Mouse (Mus musculus) erythroblast, embryonic 14.5 days (primary cell): Measurements from ENCODE around the gene Ifngr2. TPM values are rescaled to one million over a fixed set of nuclear protein-coding genes. Genes with fewer than 3 reads are reported as not detected.

Experiments
- H3K27me3 ChIP-seq: 2 replicates; pipeline ENCODE4 v1.6.1; 2012; ENCODE audit warnings: inconsistent platforms; ENCODE audit not compliant: control insufficient read depth
- H3K36me3 ChIP-seq: 2 replicates; pipeline ENCODE4 v1.6.1; 2012; ENCODE audit warnings: mild to moderate bottlenecking, inconsistent platforms; ENCODE audit not compliant: control insufficient read depth
- H3K4me1 ChIP-seq: 2 replicates; pipeline ENCODE4 v1.6.1; 2012; ENCODE audit warnings: inconsistent platforms; ENCODE audit not compliant: control insufficient read depth
- H3K4me3 ChIP-seq: replicated peaks from 2 replicates; pipeline ENCODE3; 2012; ENCODE audit warnings: moderate library complexity, mild to moderate bottlenecking, inconsistent platforms
- H3K9me3 ChIP-seq: 2 replicates; pipeline ENCODE4 v1.6.1; 2012; ENCODE audit warnings: low read length, inconsistent platforms, mixed read lengths; ENCODE audit not compliant: control insufficient read depth
- GATA1 ChIP-seq: IDR thresholded peaks from 2 replicates; pipeline ENCODE4 v1.6.1; 2012; ENCODE audit warnings: low read length, inconsistent platforms, mixed read lengths
- TAL1 ChIP-seq: IDR thresholded peaks from 3 replicates; pipeline ENCODE4 v1.6.1; 2012; ENCODE audit warnings: low read length, inconsistent platforms, mixed read lengths
- polyA plus RNA-seq: library from polyadenylated mRNA; stranded (reverse); fragments of >175 nt; gene quantifications from 2 replicates; pipeline ENCODE4 v1.2.3, GENCODE M21; 2012

The Ifngr2 gene
- 0.28 and 0.29 TPM in 2 replicates for polyA plus RNA-seq

- Histone ChIP-seq H3K27me3 (peaks cover 8% of the 10 kb centered on the region; the same call in 1 of the 2 replicates), H3K4me1 (peaks cover 83% of the 10 kb centered on the region), H3K36me3 (no peaks in the 10 kb centered on the region), H3K9me3 (no peaks in the 10 kb centered on the region), H3K4me3 (peak within 1 kb of the TSS; percentile 83)
- TF ChIP-seq GATA1 (no peak), TAL1 (no peak)
Observed at GRCm38 (mm10) chr16:91546836-91547741, at the start of gene Ifngr2. Gene Ifngr2, plus strand, starts transcription at chr16:91547072.

- TF ChIP-seq GATA1 (no peak), TAL1 (no peak)
- no peak overlapping the region for H3K4me3 ChIP-seq
- H3K9me3 ChIP-seq: no peaks in the 10 kb centered on the region
- H3K36me3 ChIP-seq: peaks cover 96% of the 10 kb centered on the region
- no peaks in the 10 kb centered on the region for H3K27me3 ChIP-seq
- peaks cover 14% of the 10 kb centered on the region for H3K4me1 ChIP-seq
Observed at GRCm38 (mm10) chr16:91498041-91498440, 48.8 kb upstream of the Ifngr2 start.

GRCm38 (mm10) chr16:91504701-91505100, 42.2 kb upstream of the Ifngr2 start:
- Histone ChIP-seq H3K4me3 (no peak overlapping the region), H3K36me3 (peaks cover 84% of the 10 kb centered on the region), H3K4me1 (peaks cover 23% of the 10 kb centered on the region), H3K9me3 (peaks cover 3% of the 10 kb centered on the region; the same call in 1 of the 2 replicates), H3K27me3 (no peaks in the 10 kb centered on the region)
- no peak for TF ChIP-seq GATA1
- TF ChIP-seq TAL1: no peak

GRCm38 (mm10) chr16:91505116-91505601, 41.7 kb upstream of the Ifngr2 start:
- Histone ChIP-seq H3K4me3 (no peak overlapping the region), H3K36me3 (peaks cover 84% of the 10 kb centered on the region), H3K27me3 (no peaks in the 10 kb centered on the region), H3K4me1 (peaks cover 23% of the 10 kb centered on the region), H3K9me3 (peaks cover 3% of the 10 kb centered on the region; the same call in 1 of the 2 replicates)
- TF ChIP-seq TAL1: no peak
- TF ChIP-seq GATA1: no peak

- Histone ChIP-seq H3K36me3 (peaks cover 75% of the 10 kb centered on the region), H3K9me3 (peaks cover 3% of the 10 kb centered on the region; the same call in 1 of the 2 replicates), H3K27me3 (no peaks in the 10 kb centered on the region), H3K4me1 (peaks cover 20% of the 10 kb centered on the region), H3K4me3 (no peak overlapping the region)
- TF ChIP-seq GATA1 (no peak), TAL1 (no peak)
Observed at GRCm38 (mm10) chr16:91506396-91506795, 40.5 kb upstream of the Ifngr2 start.

- Histone ChIP-seq H3K9me3 (no peaks in the 10 kb centered on the region), H3K4me3 (no peak overlapping the region), H3K27me3 (no peaks in the 10 kb centered on the region), H3K4me1 (peaks cover 28% of the 10 kb centered on the region), H3K36me3 (peaks cover 20% of the 10 kb centered on the region)
- no peak for TF ChIP-seq TAL1
- TF ChIP-seq GATA1: no peak
Observed at GRCm38 (mm10) chr16:91512161-91512787, 34.6 kb upstream of the Ifngr2 start.

GRCm38 (mm10) chr16:91513099-91513498, 33.8 kb upstream of the Ifngr2 start:
- TF ChIP-seq TAL1 (no peak), GATA1 (no peak)
- Histone ChIP-seq H3K27me3 (no peaks in the 10 kb centered on the region), H3K4me3 (no peak overlapping the region), H3K36me3 (peaks cover 15% of the 10 kb centered on the region), H3K4me1 (peaks cover 29% of the 10 kb centered on the region), H3K9me3 (no peaks in the 10 kb centered on the region)

- H3K27me3 ChIP-seq: peaks cover 12% of the 10 kb centered on the region
- no peak overlapping the region for H3K4me3 ChIP-seq
- TF ChIP-seq GATA1 (no peak), TAL1 (no peak)
- H3K36me3 ChIP-seq: no peaks in the 10 kb centered on the region
- H3K4me1 ChIP-seq: peaks cover 25% of the 10 kb centered on the region
- H3K9me3 ChIP-seq: no peaks in the 10 kb centered on the region
Observed at GRCm38 (mm10) chr16:91517020-91517419, 29.9 kb upstream of the Ifngr2 start.

- H3K9me3 ChIP-seq: peaks cover 6% of the 10 kb centered on the region
- H3K4me1 ChIP-seq: peaks cover 27% of the 10 kb centered on the region
- peaks cover 38% of the 10 kb centered on the region for H3K27me3 ChIP-seq
- H3K36me3 ChIP-seq: no peaks in the 10 kb centered on the region
- TF ChIP-seq GATA1: no peak
- no peak for TF ChIP-seq TAL1
- no peak overlapping the region for H3K4me3 ChIP-seq
Observed at GRCm38 (mm10) chr16:91522040-91522439, 24.8 kb upstream of the Ifngr2 start.
